Mouse (Mus musculus): Measurements from ENCODE around the gene Zbtb8os. TPM values are rescaled to one million over a fixed set of nuclear protein-coding genes. Genes with fewer than 3 reads are reported as not detected.

Zbtb8os gene
- polyA plus RNA-seq, 1 experiment from 2014 or later, result 23.7 TPM

GRCm38 (mm10) chr4:129379805-129380204 is 44.3 kb downstream of the Zbtb8os start:
- Histone ChIP-seq H3K9ac (no peak overlapping the region), H3K9me3 (ENCODE audit: control insufficient read depth, low read length) (no peaks in the 10 kb centered on the region), H3K4me2 (replicated peaks) (no peak overlapping the region), H3K27me3 (ENCODE audit: control insufficient read depth, insufficient read depth, low read length) (no peaks in the 10 kb centered on the region), H3K36me3 (replicated peaks; ENCODE audit: control insufficient read depth, insufficient read depth) (no peaks in the 10 kb centered on the region), H3K4me3 (replicated peaks; ENCODE audit: low read length) (no peak overlapping the region), H3K4me1 (replicated peaks; ENCODE audit: control insufficient read depth, insufficient read depth, low read length) (peaks cover 6% of the 10 kb centered on the region), H3K27ac (no peak overlapping the region)
- DNase-seq (ENCODE audit: low spot score), result no peak
- 89% methylated on average over 3 of the region's 3 CpGs for WGBS
- no peak for ATAC-seq (ENCODE audit: low FRiP score)

- Histone ChIP-seq H3K36me3 (replicated peaks; ENCODE audit: control insufficient read depth, insufficient read depth) (no peaks in the 10 kb centered on the region), H3K4me3 (replicated peaks; ENCODE audit: low read length) (no peak overlapping the region), H3K27ac (no peak overlapping the region), H3K9me3 (ENCODE audit: control insufficient read depth, low read length) (no peaks in the 10 kb centered on the region), H3K4me1 (replicated peaks; ENCODE audit: control insufficient read depth, insufficient read depth, low read length) (peaks cover 6% of the 10 kb centered on the region), H3K27me3 (ENCODE audit: control insufficient read depth, insufficient read depth, low read length) (no peaks in the 10 kb centered on the region), H3K4me2 (replicated peaks) (no peak overlapping the region), H3K9ac (no peak overlapping the region)
- 83% methylated on average over 8 of the region's 8 CpGs for WGBS
- no peak for ATAC-seq (ENCODE audit: low FRiP score)
- no peak for DNase-seq (ENCODE audit: low spot score)
Observed at GRCm38 (mm10) chr4:129381148-129381547, 45.7 kb downstream of the Zbtb8os start.

GRCm38 (mm10) chr4:129382029-129382428 is 46.5 kb downstream of the Zbtb8os start:
- no peak overlapping the region for H3K4me2 ChIP-seq (replicated peaks)
- no peak overlapping the region for H3K27ac ChIP-seq
- ATAC-seq (ENCODE audit: low FRiP score) (no peak), DNase-seq (ENCODE audit: low spot score) (no peak)
- no peak overlapping the region for H3K4me3 ChIP-seq (replicated peaks; ENCODE audit: low read length)
- 92% methylated on average over 9 of the region's 9 CpGs for WGBS
- no peaks in the 10 kb centered on the region for H3K36me3 ChIP-seq (replicated peaks; ENCODE audit: control insufficient read depth, insufficient read depth)
- H3K4me1 ChIP-seq (replicated peaks; ENCODE audit: control insufficient read depth, insufficient read depth, low read length), result no peaks in the 10 kb centered on the region
- no peaks in the 10 kb centered on the region for H3K9me3 ChIP-seq (ENCODE audit: control insufficient read depth, low read length)
- no peaks in the 10 kb centered on the region for H3K27me3 ChIP-seq (ENCODE audit: control insufficient read depth, insufficient read depth, low read length)
- H3K9ac ChIP-seq, result no peak overlapping the region

- Histone ChIP-seq H3K4me2 (replicated peaks) (no peak overlapping the region), H3K9me3 (ENCODE audit: control insufficient read depth, low read length) (no peaks in the 10 kb centered on the region), H3K4me1 (replicated peaks; ENCODE audit: control insufficient read depth, insufficient read depth, low read length) (no peaks in the 10 kb centered on the region), H3K36me3 (replicated peaks; ENCODE audit: control insufficient read depth, insufficient read depth) (no peaks in the 10 kb centered on the region), H3K27me3 (ENCODE audit: control insufficient read depth, insufficient read depth, low read length) (no peaks in the 10 kb centered on the region), H3K9ac (no peak overlapping the region), H3K27ac (no peak overlapping the region), H3K4me3 (replicated peaks; ENCODE audit: low read length) (no peak overlapping the region)
- WGBS, result 86% methylated on average over 2 of the region's 2 CpGs
- no peak for DNase-seq (ENCODE audit: low spot score)
- ATAC-seq (ENCODE audit: low FRiP score), result no peak
Observed at GRCm38 (mm10) chr4:129382488-129382887, 47.0 kb downstream of the Zbtb8os start.

GRCm38 (mm10) chr4:129383586-129383985 is 48.1 kb downstream of the Zbtb8os start:
- no peak overlapping the region for H3K27ac ChIP-seq
- no peaks in the 10 kb centered on the region for H3K36me3 ChIP-seq (replicated peaks; ENCODE audit: control insufficient read depth, insufficient read depth)
- H3K9me3 ChIP-seq (ENCODE audit: control insufficient read depth, low read length), result no peaks in the 10 kb centered on the region
- DNase-seq (ENCODE audit: low spot score) (no peak), ATAC-seq (ENCODE audit: low FRiP score) (no peak)
- WGBS, result 92% methylated on average over 3 of the region's 3 CpGs
- no peaks in the 10 kb centered on the region for H3K4me1 ChIP-seq (replicated peaks; ENCODE audit: control insufficient read depth, insufficient read depth, low read length)
- H3K4me2 ChIP-seq (replicated peaks), result no peak overlapping the region
- no peaks in the 10 kb centered on the region for H3K27me3 ChIP-seq (ENCODE audit: control insufficient read depth, insufficient read depth, low read length)
- H3K9ac ChIP-seq, result no peak overlapping the region
- H3K4me3 ChIP-seq (replicated peaks; ENCODE audit: low read length), result no peak overlapping the region

GRCm38 (mm10) chr4:129384440-129384839 is 48.9 kb downstream of the Zbtb8os start:
- Histone ChIP-seq H3K4me3 (replicated peaks; ENCODE audit: low read length) (no peak overlapping the region), H3K9ac (no peak overlapping the region), H3K9me3 (ENCODE audit: control insufficient read depth, low read length) (no peaks in the 10 kb centered on the region), H3K36me3 (replicated peaks; ENCODE audit: control insufficient read depth, insufficient read depth) (no peaks in the 10 kb centered on the region), H3K27ac (no peak overlapping the region), H3K4me1 (replicated peaks; ENCODE audit: control insufficient read depth, insufficient read depth, low read length) (no peaks in the 10 kb centered on the region), H3K4me2 (replicated peaks) (no peak overlapping the region), H3K27me3 (ENCODE audit: control insufficient read depth, insufficient read depth, low read length) (no peaks in the 10 kb centered on the region)
- DNase-seq (ENCODE audit: low spot score) (no peak), ATAC-seq (ENCODE audit: low FRiP score) (no peak)
- 46% methylated on average over 6 of the region's 6 CpGs for WGBS

- 93% methylated on average over 11 of the region's 11 CpGs for WGBS
- Histone ChIP-seq H3K36me3 (replicated peaks; ENCODE audit: control insufficient read depth, insufficient read depth) (no peaks in the 10 kb centered on the region), H3K27ac (no peak overlapping the region), H3K27me3 (ENCODE audit: control insufficient read depth, insufficient read depth, low read length) (no peaks in the 10 kb centered on the region), H3K9me3 (ENCODE audit: control insufficient read depth, low read length) (no peaks in the 10 kb centered on the region), H3K4me3 (replicated peaks; ENCODE audit: low read length) (no peak overlapping the region), H3K9ac (no peak overlapping the region), H3K4me1 (replicated peaks; ENCODE audit: control insufficient read depth, insufficient read depth, low read length) (no peaks in the 10 kb centered on the region), H3K4me2 (replicated peaks) (no peak overlapping the region)
- no peak for DNase-seq (ENCODE audit: low spot score)
- no peak for ATAC-seq (ENCODE audit: low FRiP score)
Observed at GRCm38 (mm10) chr4:129385685-129386084, 50.2 kb downstream of the Zbtb8os start.

- DNase-seq (ENCODE audit: low spot score) (no peak), ATAC-seq (ENCODE audit: low FRiP score) (no peak)
- H3K36me3 ChIP-seq (replicated peaks; ENCODE audit: control insufficient read depth, insufficient read depth), result no peaks in the 10 kb centered on the region
- no peak overlapping the region for H3K9ac ChIP-seq
- H3K27me3 ChIP-seq (ENCODE audit: control insufficient read depth, insufficient read depth, low read length), result no peaks in the 10 kb centered on the region
- H3K9me3 ChIP-seq (ENCODE audit: control insufficient read depth, low read length), result no peaks in the 10 kb centered on the region
- no peak overlapping the region for H3K4me2 ChIP-seq (replicated peaks)
- 88% methylated on average over 8 of the region's 8 CpGs for WGBS
- no peak overlapping the region for H3K4me3 ChIP-seq (replicated peaks; ENCODE audit: low read length)
- H3K27ac ChIP-seq, result no peak overlapping the region
- no peaks in the 10 kb centered on the region for H3K4me1 ChIP-seq (replicated peaks; ENCODE audit: control insufficient read depth, insufficient read depth, low read length)
Observed at GRCm38 (mm10) chr4:129386269-129386946, 50.9 kb downstream of the Zbtb8os start.

- no peak for ATAC-seq (ENCODE audit: low FRiP score)
- Histone ChIP-seq H3K9ac (no peak overlapping the region), H3K9me3 (ENCODE audit: control insufficient read depth, low read length) (no peaks in the 10 kb centered on the region), H3K36me3 (replicated peaks; ENCODE audit: control insufficient read depth, insufficient read depth) (no peaks in the 10 kb centered on the region), H3K27me3 (ENCODE audit: control insufficient read depth, insufficient read depth, low read length) (no peaks in the 10 kb centered on the region), H3K4me2 (replicated peaks) (no peak overlapping the region), H3K27ac (no peak overlapping the region), H3K4me1 (replicated peaks; ENCODE audit: control insufficient read depth, insufficient read depth, low read length) (no peaks in the 10 kb centered on the region), H3K4me3 (replicated peaks; ENCODE audit: low read length) (no peak overlapping the region)
- no peak for DNase-seq (ENCODE audit: low spot score)
- WGBS, result 76% methylated on average over 2 of the region's 2 CpGs
Observed at GRCm38 (mm10) chr4:129386989-129387388, 51.5 kb downstream of the Zbtb8os start.

- H3K27ac ChIP-seq, result no peak overlapping the region
- no peaks in the 10 kb centered on the region for H3K36me3 ChIP-seq (replicated peaks; ENCODE audit: control insufficient read depth, insufficient read depth)
- no peak overlapping the region for H3K4me3 ChIP-seq (replicated peaks; ENCODE audit: low read length)
- no peaks in the 10 kb centered on the region for H3K27me3 ChIP-seq (ENCODE audit: control insufficient read depth, insufficient read depth, low read length)
- no peak overlapping the region for H3K9ac ChIP-seq
- no peaks in the 10 kb centered on the region for H3K9me3 ChIP-seq (ENCODE audit: control insufficient read depth, low read length)
- DNase-seq (ENCODE audit: low spot score) (no peak), ATAC-seq (ENCODE audit: low FRiP score) (no peak)
- no peaks in the 10 kb centered on the region for H3K4me1 ChIP-seq (replicated peaks; ENCODE audit: control insufficient read depth, insufficient read depth, low read length)
- WGBS, result 42% methylated on average over 5 of the region's 5 CpGs
- no peak overlapping the region for H3K4me2 ChIP-seq (replicated peaks)
Observed at GRCm38 (mm10) chr4:129388404-129388803, 52.9 kb downstream of the Zbtb8os start.
